Mouse (Mus musculus) embryonic fibroblast, embryonic 13.5 days (primary cell): ENCODE data around the gene Pds5a.

Experiments used
- CTCF ChIP-seq: IDR thresholded peaks from 2 replicates; pipeline ENCODE4 v1.5.1; 2011; ENCODE audit warnings: mild to moderate bottlenecking, control low read depth, low read length, moderate library complexity, borderline replicate concordance; ENCODE audit not compliant: insufficient read depth
- POLR2A ChIP-seq: IDR thresholded peaks from 2 replicates; pipeline ENCODE4 v1.6.1; 2011; ENCODE audit warnings: low read depth, mild to moderate bottlenecking, control low read depth, low read length, moderate library complexity

- TF ChIP-seq CTCF (no peak), POLR2A (no peak)
These were observed 17.0 kb upstream of the Pds5a start for GRCm38 (mm10) chr5:65715084-65715483.
